Mouse (Mus musculus) A20 (cell line): Measurements from ENCODE around the gene Zg16.

Source experiments
- DNase-seq: peaks from one replicate; pipeline ENCODE4 v3.0.0-alpha.2; 2011; ENCODE audit warnings: low read depth, low spot score

The Zg16 gene

GRCm38 (mm10) chr7:127076188-127076587 lies 10.9 kb downstream of the Zg16 start:
- DNase-seq: no peak

GRCm38 (mm10) chr7:127073221-127073620 lies 13.9 kb downstream of the Zg16 start:
- DNase-seq: no peak

GRCm38 (mm10) chr7:127070871-127071413 lies 16.2 kb downstream of the Zg16 start:
- DNase-seq: no peak

GRCm38 (mm10) chr7:127066317-127066716 lies 20.8 kb downstream of the Zg16 start:
- DNase-seq: no peak

DNA sequence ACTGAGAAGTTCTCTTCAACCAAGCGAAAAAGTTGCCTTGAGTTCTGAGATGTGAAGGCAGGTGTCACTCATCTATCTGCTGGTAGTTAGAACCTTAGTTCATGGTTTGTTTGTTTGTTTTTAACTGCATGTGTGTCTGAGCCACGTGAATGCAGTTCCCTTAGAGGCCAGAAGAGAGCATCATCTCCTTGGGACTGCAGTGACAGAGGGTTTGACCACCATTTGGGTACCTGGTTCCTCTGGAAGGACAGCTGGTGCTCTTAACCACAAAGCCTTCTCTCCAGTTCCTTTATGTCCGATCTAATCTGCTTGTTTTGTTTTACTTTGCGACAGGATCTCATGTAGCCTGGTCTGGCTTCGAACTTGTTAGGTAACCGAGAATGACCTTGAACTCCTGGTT lies 21.6 kb downstream of the Zg16 start:
- DNase-seq: peak; percentile 43

DNA sequence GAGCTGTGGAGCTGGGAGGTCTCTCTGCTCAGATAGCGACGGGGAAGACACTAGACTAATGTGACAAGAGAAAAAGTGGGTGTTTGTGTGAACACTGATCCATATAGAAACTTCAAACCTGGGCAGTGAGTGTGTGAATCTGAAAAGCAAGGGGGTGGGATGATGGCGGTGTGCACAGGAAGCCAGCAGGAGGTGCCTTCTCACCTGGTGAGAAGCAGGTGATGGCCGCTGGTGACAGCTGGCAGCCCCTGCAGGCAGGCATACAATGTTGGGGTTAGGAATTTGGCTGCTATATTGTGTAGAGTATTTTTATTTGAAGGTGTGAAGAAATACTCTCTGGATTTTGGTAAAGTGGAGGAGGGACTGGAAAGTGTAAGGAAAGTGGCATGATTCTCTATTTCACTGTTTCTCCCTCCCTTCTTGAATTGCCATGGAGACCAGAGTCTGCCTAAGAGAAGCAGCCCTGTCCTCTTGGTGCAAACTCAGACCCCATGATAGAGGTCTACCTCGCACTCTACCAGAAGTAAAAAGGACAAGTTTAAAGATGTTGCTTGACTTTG lies 32.0 kb downstream of the Zg16 start:
- no peak for DNase-seq

DNA sequence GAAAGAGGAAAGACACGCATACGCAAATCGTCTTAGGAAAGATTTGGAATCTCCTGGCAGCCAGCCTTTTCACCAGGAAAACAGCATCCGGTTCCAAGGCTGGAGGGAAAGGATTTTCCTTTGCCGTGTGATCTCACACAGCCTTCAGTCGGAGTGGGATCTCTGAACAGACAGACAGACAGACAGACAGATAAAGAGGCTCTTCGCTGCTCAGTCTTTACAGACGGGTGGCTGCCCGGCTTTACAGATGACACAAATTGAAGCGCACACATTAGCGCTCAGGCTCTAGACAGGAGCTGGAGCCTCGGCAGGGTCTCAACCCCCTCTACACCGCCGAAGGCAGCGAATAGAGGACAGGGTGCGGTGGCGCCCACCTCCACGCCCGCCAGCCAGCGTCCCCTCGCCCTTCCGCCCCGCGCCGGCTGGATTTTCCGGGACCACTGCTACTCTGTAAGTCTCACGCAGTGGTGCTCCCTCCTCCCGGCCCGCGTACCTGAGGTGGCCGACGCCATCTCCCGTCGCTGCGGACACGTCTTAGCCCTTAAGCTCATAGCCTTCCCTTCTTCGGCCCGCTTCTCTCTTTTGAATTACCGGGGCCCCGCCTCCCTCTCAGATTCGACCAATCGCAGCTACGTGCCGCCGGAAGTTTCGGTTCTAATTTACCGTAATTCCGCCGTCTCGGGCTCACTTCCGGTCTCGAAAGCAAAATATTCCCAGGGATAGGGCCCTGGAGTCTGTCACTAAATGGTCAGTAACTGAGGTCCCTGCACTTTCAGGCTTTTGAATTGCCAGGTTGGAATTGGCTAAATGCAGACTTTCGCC lies 45.1 kb downstream of the Zg16 start, which contains the start of gene Kif22:
TSS of gene Kif22 (minus strand) at position 621 of the 822 bp plus-strand sequence.
- peak; percentile 91 for DNase-seq

DNA sequence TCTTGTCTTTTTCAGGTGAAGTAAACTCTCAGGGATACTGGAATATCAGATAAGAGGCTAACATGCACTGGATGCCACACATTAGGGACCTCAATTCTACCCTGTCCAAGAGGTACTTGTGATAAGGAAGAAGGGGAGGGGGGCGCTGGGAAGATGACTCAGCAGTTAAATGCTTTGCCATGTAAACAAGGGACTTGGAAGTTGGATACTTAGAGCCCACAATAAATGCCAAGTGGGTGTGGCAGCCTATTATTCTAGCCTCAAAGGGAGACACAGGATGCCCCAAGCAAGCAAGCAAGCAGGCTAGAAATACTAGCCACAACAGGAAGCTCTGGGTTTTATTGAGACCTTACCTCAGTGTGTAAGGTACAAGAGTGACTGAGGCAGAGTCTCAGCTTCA lies 55.9 kb downstream of the Zg16 start:
- no peak for DNase-seq

DNA sequence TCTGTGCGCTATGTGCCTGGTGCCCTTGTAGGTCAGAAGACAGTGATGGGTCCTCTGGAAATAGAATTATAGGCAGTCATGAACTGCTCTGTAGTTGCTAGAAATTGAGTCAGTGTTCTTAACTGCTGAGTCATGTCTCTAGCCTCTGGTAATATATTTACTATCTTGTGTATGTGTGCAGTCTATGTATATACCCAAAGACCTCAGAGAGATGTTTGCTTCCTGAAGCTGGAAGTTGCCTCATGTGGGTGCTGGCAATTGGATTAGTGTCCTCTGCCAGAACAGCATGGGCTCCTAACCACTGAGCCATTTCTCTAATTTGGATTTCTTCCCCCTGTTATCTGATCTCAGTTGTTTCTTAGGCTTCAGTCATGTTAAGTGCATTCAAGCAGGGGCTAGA lies 57.0 kb downstream of the Zg16 start:
- no peak for DNase-seq

- no peak for DNase-seq
Observed at GRCm38 (mm10) chr7:127027885-127028284, 59.2 kb downstream of the Zg16 start.

DNA sequence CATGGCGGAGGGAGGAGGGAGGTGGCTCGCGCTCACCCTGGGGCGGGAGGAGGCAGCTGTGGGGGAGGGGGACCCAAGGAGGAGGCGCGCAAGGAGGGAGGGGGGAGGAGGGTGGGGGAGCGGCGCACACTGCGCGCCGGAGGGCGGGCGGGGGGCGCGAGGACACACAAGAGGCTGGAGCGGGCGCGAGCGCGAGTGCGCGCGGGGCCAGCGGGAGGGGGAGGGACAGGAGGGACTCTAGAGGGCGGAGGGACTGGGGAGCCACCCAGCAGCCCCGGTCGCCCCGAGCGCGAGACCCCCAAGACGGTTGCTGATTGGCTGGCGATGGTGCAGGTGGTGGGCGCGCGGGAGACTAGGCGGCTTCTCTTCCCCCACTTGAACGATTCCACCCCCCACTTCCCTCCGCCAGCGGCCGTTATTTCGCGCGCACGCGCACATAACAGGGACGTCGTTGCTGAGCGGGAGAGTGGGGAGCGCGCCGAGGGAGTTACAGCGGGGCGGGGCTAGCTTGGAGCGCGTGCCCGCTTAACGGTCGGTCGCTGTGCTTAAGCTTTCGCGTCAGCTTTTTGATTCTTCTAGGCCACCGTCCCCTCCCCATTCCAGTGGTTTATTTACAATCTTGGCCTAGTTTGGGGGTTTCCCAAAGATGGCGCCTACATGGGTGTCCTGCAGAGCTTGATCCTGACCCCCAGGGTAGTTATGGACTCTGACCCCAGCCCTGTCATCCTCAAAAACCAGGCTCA lies 60.0 kb downstream of the Zg16 start, which contains the start of gene Maz:
TSS of gene Maz (minus strand) at position 54 of the 743 bp plus-strand sequence.
- DNase-seq: peak; percentile 100

GRCm38 (mm10) chr7:127026616-127026983 lies 60.5 kb downstream of the Zg16 start:
- DNase-seq: no peak

DNA sequence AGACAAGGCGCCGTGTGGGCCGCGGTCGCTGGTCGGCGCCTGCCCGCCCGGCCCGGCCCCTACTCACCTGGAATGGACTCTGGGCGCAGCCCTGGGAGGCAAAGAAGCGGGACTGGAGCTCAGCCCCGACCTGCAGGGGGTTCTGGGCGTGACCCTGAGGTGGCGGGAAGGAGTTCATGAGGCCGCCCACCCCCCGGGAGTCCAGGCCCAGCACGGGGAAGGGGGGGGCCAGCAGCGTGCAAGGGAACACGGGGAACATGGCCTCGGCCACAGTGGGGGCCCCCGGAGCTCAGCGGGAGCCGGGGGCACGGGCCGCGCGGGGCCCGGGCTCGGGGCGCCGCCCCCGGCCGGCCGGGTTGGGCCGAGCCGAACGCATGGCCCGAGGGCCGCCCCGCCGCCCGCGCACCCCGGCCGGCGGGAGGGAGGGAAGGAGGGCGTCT lies 60.9 kb downstream of the Zg16 start:
- peak; percentile 80 for DNase-seq

DNA sequence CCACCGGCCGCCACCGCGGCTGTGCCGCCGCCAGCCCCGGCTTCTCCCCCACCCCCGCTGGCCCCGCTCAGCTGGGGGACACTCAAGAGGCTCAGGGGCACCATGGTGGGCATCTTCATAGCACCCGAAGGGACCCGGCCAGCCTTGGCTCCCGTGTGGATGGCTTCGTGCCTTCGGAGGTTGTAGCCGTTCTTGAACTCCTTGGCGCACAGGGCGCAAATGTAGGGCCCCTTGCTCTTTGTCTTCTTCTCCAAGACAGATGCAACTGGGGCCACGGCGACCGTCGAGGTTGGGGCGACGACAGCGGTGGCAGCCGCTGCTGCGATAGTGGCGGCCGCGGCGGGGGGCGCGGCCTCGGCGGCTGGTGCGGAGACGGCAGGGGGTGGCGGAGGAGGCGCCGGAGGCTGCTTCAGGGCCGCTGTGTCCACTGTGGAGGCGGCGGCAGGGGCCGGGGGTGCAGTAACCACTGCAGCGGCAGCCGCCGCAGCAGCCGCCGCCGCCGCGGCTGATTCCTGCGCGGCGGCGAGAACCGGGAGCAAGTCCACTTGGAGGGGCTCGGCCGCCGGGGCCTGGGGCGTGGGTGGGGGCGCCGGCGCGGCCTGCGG lies 61.5 kb downstream of the Zg16 start:
- DNase-seq: peak; percentile 61

DNA sequence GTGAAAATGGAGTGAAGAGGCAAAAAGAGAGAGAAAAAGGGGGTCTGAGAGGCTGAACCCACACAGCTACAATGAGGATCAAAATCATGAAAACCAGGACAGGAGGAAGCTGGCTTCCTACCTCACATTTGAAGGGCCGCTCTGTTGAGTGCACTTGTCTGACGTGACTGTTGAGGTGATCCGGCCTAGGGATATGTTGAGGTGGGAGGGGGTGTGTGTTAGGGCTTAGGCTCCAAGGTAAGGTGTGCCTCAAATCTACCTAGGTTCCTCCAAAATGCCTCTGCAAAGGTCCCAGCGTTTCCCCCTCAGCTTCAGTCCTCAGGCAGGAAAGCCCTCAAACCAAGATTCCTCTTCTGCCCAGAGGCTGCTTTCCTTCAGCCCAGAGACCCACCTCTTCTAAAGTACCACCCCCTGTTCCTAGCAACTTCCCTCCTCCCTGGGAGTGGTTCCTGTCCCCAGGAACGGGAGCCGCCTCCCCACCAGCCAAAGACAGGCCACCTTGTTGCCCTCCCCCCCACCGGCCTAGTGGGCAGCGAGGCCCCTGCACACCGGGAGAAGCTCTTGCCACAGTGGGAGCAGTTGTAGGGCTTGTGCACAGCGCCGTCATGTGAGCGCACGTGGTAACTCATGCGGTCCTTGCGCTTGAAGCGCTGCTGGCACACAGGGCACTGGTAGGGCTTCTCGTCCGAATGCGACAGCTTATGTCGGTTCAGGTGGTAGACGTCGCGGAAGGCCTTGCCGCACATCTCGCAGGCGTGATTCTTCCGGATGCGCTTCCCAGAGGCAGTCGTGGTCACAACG lies 62.2 kb downstream of the Zg16 start:
- DNase-seq: peak; percentile 85

- DNase-seq: no peak
Observed at GRCm38 (mm10) chr7:127023896-127024690, 63.0 kb downstream of the Zg16 start.

GRCm38 (mm10) chr7:127023272-127023691 lies 63.8 kb downstream of the Zg16 start:
- DNase-seq: no peak

DNA sequence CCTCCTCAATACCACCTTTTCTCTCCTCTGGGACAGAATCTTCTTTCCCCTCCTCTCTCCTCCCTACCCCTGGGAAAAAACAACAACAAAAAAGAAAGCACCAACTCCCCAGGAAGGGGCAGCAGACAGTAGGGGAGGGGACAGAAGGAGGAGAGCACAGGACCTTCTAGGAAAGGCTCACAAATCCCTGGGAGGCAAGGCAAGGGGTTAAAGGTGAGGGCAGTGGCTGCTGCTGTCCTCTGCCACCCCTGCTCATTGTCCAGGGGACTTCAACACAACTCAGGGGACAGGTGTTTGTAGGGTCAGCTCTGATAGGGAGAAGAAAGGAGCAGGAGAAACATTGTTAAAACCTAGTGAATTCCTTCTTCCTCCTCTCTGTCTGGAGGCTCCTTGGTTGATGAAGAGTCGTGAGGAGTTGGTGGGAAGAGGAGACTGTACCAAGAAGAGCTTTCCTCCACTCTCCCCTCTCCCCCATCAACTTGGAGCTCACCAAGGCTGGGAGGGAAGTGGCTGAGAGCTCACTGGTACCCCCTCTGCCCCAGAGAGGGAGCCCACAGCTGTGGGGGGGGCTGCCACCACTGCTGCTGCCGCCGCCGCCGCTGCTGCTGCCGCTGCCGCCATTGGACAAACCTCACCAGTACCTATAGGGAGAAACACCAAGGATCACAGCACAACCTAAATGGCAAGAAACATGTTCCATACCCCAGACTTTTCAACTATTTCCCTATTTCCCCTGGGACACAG lies 64.4 kb downstream of the Zg16 start:
- no peak for DNase-seq
